Mouse (Mus musculus): ENCODE measurements around the gene Vax1.

DNA sequence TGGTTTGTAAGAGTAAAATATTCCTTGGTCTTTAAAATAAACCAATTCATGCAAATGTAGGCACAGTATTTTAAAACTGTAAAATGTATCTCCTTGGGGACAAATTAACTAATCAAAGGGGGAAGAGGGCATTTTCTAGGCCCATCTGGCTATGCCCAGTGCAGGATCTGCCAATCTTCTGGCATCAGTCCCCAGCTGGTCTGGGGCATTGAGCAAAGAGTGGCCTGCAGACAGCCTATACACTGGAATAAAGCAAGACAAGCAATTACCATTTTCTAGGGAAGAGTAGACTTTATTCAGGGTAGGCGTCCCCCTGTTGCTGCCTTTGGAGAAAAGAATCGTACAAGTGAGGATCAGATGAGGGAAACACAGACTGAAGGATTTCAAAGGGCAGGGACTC is 40.2 kb downstream of the Vax1 start:
- TF ChIP-seq POLR2A (IDR thresholded peaks at IDR 0.05; ENCODE audit: control insufficient read depth, low read depth, low read length) (no peak), CTCF (IDR thresholded peaks at IDR 0.05; ENCODE audit: control insufficient read depth, insufficient read depth, insufficient replicate concordance, low read depth, low read length) (no peak)
